Mouse (Mus musculus) layer of hippocampus, adult 11-12 months (tissue): ENCODE measurements at regions not wholly inside any gene's neighbourhood (a gene's known extent, or its start where the extent isn't known, plus 50 kb on each side); places are given as distances from the start of the nearest gene placed in this dataset.

Experiments
- DNase-seq: peaks from one replicate; pipeline ENCODE4 v3.0.0; 2022; ENCODE audit warnings: low spot score

DNA sequence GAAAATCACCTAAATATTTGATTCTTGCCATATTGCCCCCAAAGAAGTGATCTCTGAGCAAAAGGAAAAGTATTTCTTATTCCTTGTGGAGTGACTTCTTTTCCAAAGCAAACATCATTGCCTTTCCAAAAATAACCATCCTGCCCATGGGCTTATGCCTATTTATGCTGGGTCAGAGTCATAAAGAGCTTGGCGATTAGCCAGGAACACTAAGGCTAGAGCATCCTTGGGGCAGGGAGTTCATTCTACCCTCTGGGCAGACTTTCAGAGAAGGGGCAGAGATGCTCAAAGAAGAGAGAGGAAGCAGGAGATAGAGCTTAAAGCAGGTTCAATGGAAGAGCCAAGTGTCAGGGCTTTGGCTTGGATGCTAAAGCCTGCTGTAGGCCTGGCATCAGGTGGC is 203.1 kb upstream of the Gmds start:
- DNase-seq = no peak

- no peak for DNase-seq
These were observed 197.7 kb upstream of the Gmds start for GRCm38 (mm10) chr13:32536241-32536640.

- DNase-seq = no peak
These were observed 197.1 kb upstream of the Gmds start for GRCm38 (mm10) chr13:32535602-32536001.

DNA sequence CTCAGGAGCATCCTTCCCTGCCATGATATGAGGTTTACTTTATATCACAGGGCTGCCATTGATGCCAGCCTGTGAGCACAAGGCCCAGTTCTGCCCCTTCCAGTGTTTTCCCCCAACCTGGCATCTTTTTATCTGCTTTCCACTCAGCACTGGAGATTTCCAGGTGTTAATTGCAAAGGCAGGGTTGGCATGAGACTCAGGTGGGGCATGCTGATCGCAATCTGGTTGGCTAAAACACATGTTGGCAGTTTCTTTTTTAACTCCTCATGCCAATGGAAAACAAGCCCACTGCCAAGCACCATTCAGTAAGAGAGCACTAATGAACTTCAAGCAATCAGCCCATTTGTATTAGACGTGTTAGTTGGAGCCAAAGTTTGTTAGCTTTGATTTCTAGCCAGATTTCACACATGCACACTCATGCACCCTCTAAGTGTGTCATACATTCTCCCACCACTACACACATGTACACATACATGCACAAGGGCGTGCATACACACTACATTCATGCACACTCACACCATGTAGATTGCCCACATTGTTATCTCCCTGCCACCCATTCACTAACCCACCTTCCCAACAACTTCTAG is 192.5 kb upstream of the Gmds start:
- no peak for DNase-seq

DNA sequence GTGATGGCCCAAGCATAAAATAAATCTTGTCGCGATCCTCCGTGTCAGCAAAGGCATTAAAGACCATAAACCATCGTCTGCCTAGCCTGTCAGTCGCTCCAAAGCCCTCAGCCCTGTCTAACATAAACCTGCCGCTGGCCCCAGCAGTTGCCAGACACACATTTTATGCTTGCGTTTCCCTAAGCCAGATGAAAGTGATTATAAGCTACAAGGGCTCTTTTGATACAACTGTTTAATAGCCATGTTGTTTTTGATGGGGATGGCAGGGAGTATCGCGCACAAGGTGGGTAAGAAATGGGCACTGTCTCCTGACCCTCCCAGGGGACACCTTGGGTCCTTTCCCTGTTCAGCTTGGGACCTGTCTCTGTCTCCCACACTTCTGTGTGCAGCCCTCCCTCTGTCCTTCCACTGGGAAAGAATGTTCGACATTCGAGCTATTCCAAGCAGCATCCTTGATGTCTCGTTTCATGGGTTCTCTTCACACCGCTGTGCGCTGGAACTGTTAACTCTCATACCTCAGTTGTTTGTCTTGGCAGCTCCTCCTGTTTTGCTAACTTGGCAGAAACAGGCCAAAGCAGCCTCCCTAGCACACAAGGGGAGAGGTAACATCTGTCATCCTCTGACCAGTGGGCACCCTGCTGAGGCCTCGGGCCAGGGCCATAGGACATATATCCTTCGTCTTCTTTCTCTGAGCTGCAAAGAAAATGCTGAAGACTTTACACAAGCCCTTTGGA is 180.2 kb upstream of the Gmds start:
- DNase-seq = no peak

DNA sequence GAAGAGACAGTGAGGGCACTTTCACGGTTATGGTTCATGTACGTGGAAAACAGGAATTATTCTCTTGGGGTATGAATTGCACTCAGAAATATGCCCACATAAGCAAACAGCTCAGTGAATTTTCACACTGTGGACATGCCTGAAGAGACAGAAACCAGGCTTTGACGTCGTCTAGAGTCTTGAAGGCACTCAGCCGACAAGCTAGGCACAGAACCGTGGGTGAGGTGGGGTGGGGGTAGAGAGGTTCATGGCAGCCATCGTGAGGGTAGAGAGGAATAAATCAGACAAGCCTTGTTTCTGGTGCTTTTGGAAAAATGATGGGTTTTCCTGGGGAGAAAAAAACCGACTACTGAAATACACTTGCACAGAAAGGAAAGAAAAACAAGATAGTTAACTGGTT is 179.0 kb upstream of the Gmds start:
- DNase-seq = no peak

- no peak for DNase-seq
These were observed 170.9 kb upstream of the Gmds start for GRCm38 (mm10) chr13:32509231-32510023.

GRCm38 (mm10) chr13:32508447-32508846 is 169.9 kb upstream of the Gmds start:
- no peak for DNase-seq

- no peak for DNase-seq
These were observed 169.3 kb upstream of the Gmds start for GRCm38 (mm10) chr13:32507825-32508224.

DNA sequence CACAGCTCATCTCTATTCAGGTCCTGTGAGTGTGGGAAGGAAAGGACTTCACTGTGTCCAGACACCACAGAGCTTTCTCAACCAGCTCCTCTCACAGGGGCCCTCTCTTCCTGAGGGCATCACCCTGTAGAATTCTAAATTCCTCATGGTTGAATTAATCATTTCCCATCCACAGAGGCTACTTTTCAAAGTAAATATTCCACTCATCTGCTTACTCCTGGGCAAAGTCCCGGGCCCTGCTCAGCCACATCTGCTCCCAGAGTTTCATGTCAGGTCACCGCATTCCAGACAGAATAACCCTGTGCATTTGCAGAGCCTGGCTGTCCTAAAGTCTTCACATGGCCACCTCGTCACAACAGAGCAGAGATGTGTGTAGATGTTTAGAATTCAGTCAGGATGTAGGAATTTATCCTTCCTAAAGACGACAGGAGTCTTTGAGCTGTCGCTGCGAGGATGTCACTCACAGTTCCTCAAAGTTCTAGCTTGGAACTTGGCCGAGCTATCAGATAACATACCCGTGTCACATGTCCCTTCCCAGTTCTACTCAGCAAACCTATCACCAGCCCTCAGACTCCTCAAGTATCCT is 159.8 kb upstream of the Gmds start:
- DNase-seq = no peak

GRCm38 (mm10) chr13:32496263-32496662 is 157.7 kb upstream of the Gmds start:
- no peak for DNase-seq

GRCm38 (mm10) chr13:32495063-32495462 is 156.5 kb upstream of the Gmds start:
- DNase-seq = no peak

DNA sequence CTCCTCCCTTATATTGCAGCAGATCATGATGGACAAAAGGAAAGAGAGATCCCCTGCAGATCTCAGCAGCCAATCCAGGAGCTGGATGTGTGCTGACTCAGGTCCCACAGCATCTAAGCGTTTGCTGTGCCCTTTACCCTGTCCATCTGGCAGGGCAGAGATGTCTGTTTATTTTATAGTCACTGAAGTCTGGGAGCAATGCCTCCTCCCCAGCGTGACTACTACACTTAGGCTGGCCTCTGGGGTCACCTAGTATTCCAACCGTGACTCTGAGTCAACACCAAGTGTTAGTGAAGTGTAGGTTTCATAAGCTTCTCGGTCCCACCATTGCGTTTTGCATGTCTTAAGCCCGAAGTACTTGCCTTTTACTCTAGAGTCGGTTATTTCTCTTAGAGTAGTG is 155.3 kb upstream of the Gmds start:
- no peak for DNase-seq

- DNase-seq = peak; percentile 66
These were observed 154.8 kb upstream of the Gmds start for GRCm38 (mm10) chr13:32493309-32493708.

- DNase-seq = peak; percentile 12
These were observed 154.0 kb upstream of the Gmds start for GRCm38 (mm10) chr13:32492566-32492965.

DNA sequence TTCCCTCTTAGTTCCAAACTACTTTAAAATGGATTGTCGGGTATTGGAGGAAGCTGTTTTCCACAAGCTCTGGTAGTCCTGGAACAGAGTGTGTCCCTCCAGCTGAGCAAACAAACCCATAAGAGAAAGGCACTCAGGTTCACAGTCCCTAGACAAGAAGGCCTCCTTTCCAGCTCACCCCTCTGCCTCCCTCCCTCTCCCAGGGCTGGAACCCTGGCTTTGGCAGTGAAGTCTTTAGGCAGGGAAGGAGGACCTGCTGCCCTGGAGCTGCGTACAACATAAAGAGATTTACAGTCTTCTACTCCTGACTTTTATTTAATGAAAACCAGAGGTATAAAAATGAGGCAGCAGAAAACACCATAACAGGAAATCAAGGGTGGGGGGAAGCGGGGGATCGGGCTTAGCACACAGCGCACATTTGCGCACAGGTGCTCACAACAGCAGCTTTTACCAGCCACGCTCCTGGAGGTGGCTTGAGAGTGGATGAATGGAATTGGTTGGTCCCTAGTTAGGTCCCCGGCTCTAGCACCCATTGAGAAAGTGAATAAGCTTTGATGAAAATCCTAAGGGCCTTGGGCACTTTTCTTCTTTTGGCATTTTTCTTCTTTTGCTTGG is 143.0 kb upstream of the Gmds start:
- no peak for DNase-seq

DNA sequence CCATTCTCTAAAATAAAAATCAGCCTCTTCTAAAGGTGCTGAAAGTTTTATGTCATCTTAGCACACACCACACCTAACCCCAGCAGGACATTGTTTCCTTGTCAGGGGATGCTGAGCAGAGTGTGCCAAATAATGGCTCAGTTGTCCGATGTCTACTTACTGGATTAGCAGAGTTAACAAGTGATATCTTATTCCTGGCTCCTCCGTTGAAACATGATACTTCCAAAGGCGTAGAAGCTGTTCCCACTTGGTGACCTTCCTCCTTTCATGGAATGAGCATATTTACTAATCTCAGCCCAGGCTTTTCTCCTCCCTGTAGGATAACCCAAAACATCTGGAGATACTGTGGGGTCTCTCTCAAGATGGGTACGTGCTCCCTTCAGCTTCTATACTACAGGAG is 141.5 kb upstream of the Gmds start:
- DNase-seq = no peak

GRCm38 (mm10) chr13:32479118-32479818 is 140.7 kb upstream of the Gmds start:
- DNase-seq = peak; percentile 39

DNA sequence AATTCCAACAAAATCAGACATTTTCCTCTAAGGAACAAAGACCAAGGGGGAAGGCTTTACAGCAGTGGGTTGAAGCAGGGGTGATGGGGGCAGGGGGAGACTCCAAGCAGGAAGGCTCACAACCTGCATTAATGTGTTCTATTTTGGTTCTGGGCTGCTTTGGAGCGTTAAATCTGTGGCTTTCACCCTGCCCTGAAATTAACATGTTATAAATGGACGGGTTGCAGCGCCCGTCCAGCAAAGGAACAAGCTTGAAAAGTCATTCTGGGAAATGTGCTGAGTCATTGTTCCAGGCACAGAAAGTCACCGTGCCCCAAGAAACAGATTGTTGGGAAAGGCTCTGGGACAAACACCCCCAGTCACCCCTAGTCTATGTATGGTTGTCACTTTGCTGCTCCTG is 127.2 kb upstream of the Gmds start:
- DNase-seq = no peak

GRCm38 (mm10) chr13:32465041-32465682 is 126.6 kb upstream of the Gmds start:
- DNase-seq = no peak
